Mouse (Mus musculus) testis, adult 2 months (tissue): ENCODE measurements around the gene Arhgap18.

Experiments used
- CTCF ChIP-seq: fragments of 200-500 bp; IDR thresholded peaks from 2 replicates; pipeline ENCODE4 v1.5.1; 2012; ENCODE audit warnings: low read depth, mild to moderate bottlenecking, inconsistent platforms, low read length, moderate library complexity; ENCODE audit not compliant: control insufficient read depth, insufficient read depth, insufficient replicate concordance
- POLR2A ChIP-seq: fragments of 200-500 bp; IDR thresholded peaks from 2 replicates; pipeline ENCODE4 v1.6.1; 2012; ENCODE audit warnings: low read depth, mild to moderate bottlenecking, inconsistent platforms, low read length, moderate library complexity; ENCODE audit not compliant: control insufficient read depth

DNA sequence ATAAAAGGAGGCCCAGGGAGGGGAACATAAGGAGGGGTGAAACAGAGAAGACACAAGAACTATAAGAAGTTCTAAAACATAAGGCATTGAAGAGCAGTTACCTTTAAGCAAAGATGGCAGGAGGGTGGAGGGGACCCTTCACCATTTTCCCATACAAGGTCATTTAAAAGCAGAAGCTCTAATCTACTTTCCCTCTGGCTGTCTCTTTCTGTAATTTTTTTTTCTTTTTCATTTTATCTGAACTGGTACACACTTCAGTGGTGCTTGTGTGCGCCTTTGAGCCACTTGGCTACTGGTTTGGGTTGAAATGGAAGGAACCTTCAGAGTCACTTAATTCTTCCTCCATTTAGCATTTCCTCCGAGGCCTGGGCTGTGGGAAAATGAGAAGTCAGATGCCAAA lies 15.7 kb downstream of the Arhgap18 start:
- no peak for TF ChIP-seq POLR2A
- no peak for TF ChIP-seq CTCF
